20 mouse cellular contexts compared by ENCODE assay signal in the genomic region with DNA sequence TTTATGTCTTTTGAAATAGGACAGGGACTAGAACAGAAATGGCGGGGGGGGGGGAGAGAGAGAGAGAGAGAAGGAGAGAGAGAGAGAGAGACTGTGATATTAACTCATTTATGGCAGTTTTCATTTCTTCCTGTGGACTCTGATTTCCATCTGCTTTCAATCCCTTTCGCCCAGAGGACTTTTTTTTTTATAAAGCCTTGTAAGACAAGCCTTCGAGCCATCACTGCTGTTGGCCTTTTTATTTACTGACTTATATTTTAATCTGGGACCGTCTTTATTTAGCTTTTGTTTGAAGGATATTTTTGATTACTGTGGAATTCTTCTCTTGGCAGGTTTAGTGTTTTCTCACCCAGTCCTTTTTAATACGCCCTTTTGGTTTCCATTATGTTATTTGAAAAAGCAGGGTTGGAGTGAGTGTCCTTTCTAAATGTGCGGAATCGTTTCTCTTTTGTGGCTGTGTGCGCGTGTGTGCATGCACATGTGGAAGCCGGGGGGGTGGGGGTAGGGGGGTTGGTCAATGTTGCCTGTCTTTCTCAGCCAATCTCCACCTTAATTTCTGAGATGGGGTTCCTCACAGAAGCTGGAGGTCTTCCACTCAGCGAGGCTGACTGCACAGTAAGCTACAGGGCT. TPM values are rescaled to one million over a fixed set of nuclear protein-coding genes. Genes with fewer than 3 reads are reported as not detected.
"Had no signal": no experiment of that assay in that cellular context is flagged by ENCODE, and none has a peak within 500 bp of the region (broad histone marks: within the 10 kb centered on the region; RNA-seq: fewer than 3 reads in every experiment).

No protein-coding gene starts in this region.

- H3K9me3 ChIP-seq: intestine, embryonic 15.5 days; liver, embryonic 15.5 days; midbrain, embryonic 12.5 days; midbrain, embryonic 15.5 days; neural tube, embryonic 12.5 days; neural tube, embryonic 15.5 days had no signal

- H3K4me1 ChIP-seq: intestine, embryonic 15.5 days; liver, embryonic 12.5 days; liver, embryonic 15.5 days; midbrain, embryonic 12.5 days; midbrain, embryonic 15.5 days; neural tube, embryonic 12.5 days; neural tube, embryonic 15.5 days had no signal

- H3K9ac ChIP-seq: intestine, embryonic 15.5 days; liver, embryonic 12.5 days; liver, embryonic 15.5 days; midbrain, embryonic 12.5 days; midbrain, embryonic 15.5 days; neural tube, embryonic 12.5 days; neural tube, embryonic 15.5 days had no signal

- H3K36me3 ChIP-seq: intestine, embryonic 15.5 days; liver, embryonic 12.5 days; liver, embryonic 15.5 days; midbrain, embryonic 12.5 days; midbrain, embryonic 15.5 days; neural tube, embryonic 12.5 days; neural tube, embryonic 15.5 days had no signal

- H3K4me2 ChIP-seq: intestine, embryonic 15.5 days; liver, embryonic 12.5 days; liver, embryonic 15.5 days; midbrain, embryonic 12.5 days; midbrain, embryonic 15.5 days; neural tube, embryonic 12.5 days; neural tube, embryonic 15.5 days had no signal

- H3K4me3 ChIP-seq: intestine, embryonic 15.5 days; liver, embryonic 12.5 days; liver, embryonic 15.5 days; midbrain, embryonic 12.5 days; midbrain, embryonic 15.5 days; neural tube, embryonic 12.5 days; neural tube, embryonic 15.5 days had no signal

- DNase-seq: kidney, adult 11 months; kidney, adult 9 months; kidney, postnatal 10 days; liver; lung, adult 18-20 months; right cerebral cortex, adult 18-20 months; right cerebral cortex, postnatal 14 days; right cerebral cortex, postnatal 4 days; thymus, adult 2 months; thymus, postnatal 14 days; thymus, postnatal 4 days had no signal

- H3K27ac ChIP-seq: intestine, embryonic 15.5 days; liver, embryonic 12.5 days; liver, embryonic 15.5 days; macrophage; midbrain, embryonic 12.5 days; midbrain, embryonic 15.5 days; neural tube, embryonic 12.5 days; neural tube, embryonic 15.5 days; stomach, postnatal 0 days had no signal

- H3K27me3 ChIP-seq: intestine, embryonic 15.5 days; liver, embryonic 12.5 days; liver, embryonic 15.5 days; midbrain, embryonic 12.5 days; midbrain, embryonic 15.5 days; neural tube, embryonic 12.5 days; neural tube, embryonic 15.5 days had no signal

- ATAC-seq: intestine, embryonic 15.5 days; liver, embryonic 12.5 days; midbrain, embryonic 15.5 days had no signal

RNA-seq across cellular contexts. Expression of a gene that starts 29.7 kb away (rescaled TPM):
- polyA plus RNA-seq: macrophage had no signal
